In genomic region chrX:164381618-164382408, GRCm38 (mm10) we compare ENCODE assay signal across 8 mouse cellular contexts. TPM values are rescaled to one million over a fixed set of nuclear protein-coding genes. Genes with fewer than 3 reads are reported as not detected.
DNase-seq lines count a peak whose midpoint lies in the region; ATAC-seq and TF ChIP-seq lines count a peak whose summit lies in the region.

No protein-coding gene starts in this region.

- DNase-seq in ES-CJ7 (ENCODE audit: low read depth, low spot score), result peak; percentile 94
- DNase-seq in kidney, postnatal 36 days, result peak; percentile 83 to 87
- peak; percentile 81 for DNase-seq in stomach, postnatal 0 days (ENCODE audit: low spot score)

- 15% methylated on average over 28 of the region's 33 CpGs for WGBS in forebrain, embryonic 12.5 days
- 18% methylated on average over 29 of the region's 33 CpGs for WGBS in heart, embryonic 16.5 days
- 17% methylated on average over 33 of the region's 33 CpGs for WGBS in liver, embryonic 16.5 days (ENCODE audit: insufficient replicate concordance)
- WGBS in neural tube, embryonic 12.5 days, result 25% methylated on average over 32 of the region's 33 CpGs
- 20% methylated on average over 27 of the region's 33 CpGs for WGBS in stomach, postnatal 0 days

- no peaks in the 10 kb centered on the region for H3K4me1 ChIP-seq in forebrain, embryonic 12.5 days
- H3K4me1 ChIP-seq in heart, embryonic 16.5 days (ENCODE audit: control insufficient read depth, insufficient read depth, low read length), result no peaks in the 10 kb centered on the region
- H3K4me1 ChIP-seq in liver, embryonic 16.5 days (ENCODE audit: control insufficient read depth, low read depth, low read length), result peaks cover 3% of the 10 kb centered on the region
- no peaks in the 10 kb centered on the region for H3K4me1 ChIP-seq in neural tube, embryonic 12.5 days
- no peaks in the 10 kb centered on the region for H3K4me1 ChIP-seq in stomach, postnatal 0 days (replicated peaks; ENCODE audit: control insufficient read depth, insufficient read depth)

- no peak for TF ChIP-seq EP300 in stomach, postnatal 0 days (optimal IDR thresholded peaks at IDR 0.05)

- H3K36me3 ChIP-seq in forebrain, embryonic 12.5 days (replicated peaks), result no peaks in the 10 kb centered on the region
- H3K36me3 ChIP-seq in heart, embryonic 16.5 days (ENCODE audit: control insufficient read depth, insufficient read depth), result no peaks in the 10 kb centered on the region
- no peaks in the 10 kb centered on the region for H3K36me3 ChIP-seq in liver, embryonic 16.5 days (ENCODE audit: control insufficient read depth, insufficient read depth)
- H3K36me3 ChIP-seq in neural tube, embryonic 12.5 days, result no peaks in the 10 kb centered on the region
- H3K36me3 ChIP-seq in stomach, postnatal 0 days (ENCODE audit: control insufficient read depth, insufficient read depth, low read length), result no peaks in the 10 kb centered on the region

- ATAC-seq in cerebellum, adult (ENCODE audit: insufficient number of reproducible peaks, low FRiP score, low TSS enrichment), result peak; percentile 87
- ATAC-seq in forebrain, embryonic 12.5 days (ENCODE audit: low FRiP score), result peak; percentile 99
- peak; percentile 96 for ATAC-seq in heart, embryonic 16.5 days (replicated peaks; ENCODE audit: extremely low read depth, insufficient read depth, low FRiP score)
- peak; percentile 99 for ATAC-seq in liver, embryonic 16.5 days (ENCODE audit: low read depth)
- peak; percentile 99 for ATAC-seq in neural tube, embryonic 12.5 days (ENCODE audit: low FRiP score, low read depth)
- peak; percentile 97 for ATAC-seq in stomach, postnatal 0 days (ENCODE audit: low FRiP score, low TSS enrichment)

- no peak overlapping the region for H3K27ac ChIP-seq in forebrain, embryonic 12.5 days
- H3K27ac ChIP-seq in heart, embryonic 16.5 days (ENCODE audit: low read length), result no peak overlapping the region
- no peak overlapping the region for H3K27ac ChIP-seq in liver, embryonic 16.5 days (ENCODE audit: low read length)
- no peak overlapping the region for H3K27ac ChIP-seq in neural tube, embryonic 12.5 days
- H3K27ac ChIP-seq in stomach, postnatal 0 days (replicated peaks), result 0 out of 2 replicates have a peak overlapping the region, but pooled peaks have one; percentile 53

- H3K4me2 ChIP-seq in forebrain, embryonic 12.5 days, result peak overlapping the region; percentile 61
- H3K4me2 ChIP-seq in heart, embryonic 16.5 days (ENCODE audit: low read depth, low read length), result peak overlapping the region; percentile 75
- H3K4me2 ChIP-seq in liver, embryonic 16.5 days (ENCODE audit: low read depth, low read length), result peak overlapping the region; percentile 59
- peak overlapping the region; percentile 65 for H3K4me2 ChIP-seq in neural tube, embryonic 12.5 days (replicated peaks)
- peak overlapping the region; percentile 53 for H3K4me2 ChIP-seq in stomach, postnatal 0 days (replicated peaks; ENCODE audit: low read depth)

- H3K4me3 ChIP-seq in forebrain, embryonic 12.5 days (replicated peaks), result peak overlapping the region; percentile 37
- peak overlapping the region; percentile 52 for H3K4me3 ChIP-seq in heart, embryonic 16.5 days (ENCODE audit: low read length)
- H3K4me3 ChIP-seq in liver, embryonic 16.5 days (ENCODE audit: low read depth, low read length), result peak overlapping the region; percentile 29
- H3K4me3 ChIP-seq in neural tube, embryonic 12.5 days, result peak overlapping the region; percentile 32
- H3K4me3 ChIP-seq in stomach, postnatal 0 days (ENCODE audit: low read depth, low read length), result peak overlapping the region; percentile 28

- no peaks in the 10 kb centered on the region for H3K9me3 ChIP-seq in forebrain, embryonic 12.5 days
- H3K9me3 ChIP-seq in heart, embryonic 16.5 days (replicated peaks; ENCODE audit: control insufficient read depth, low read length), result no peaks in the 10 kb centered on the region
- no peaks in the 10 kb centered on the region for H3K9me3 ChIP-seq in liver, embryonic 16.5 days (replicated peaks; ENCODE audit: control insufficient read depth, low read length)
- no peaks in the 10 kb centered on the region for H3K9me3 ChIP-seq in neural tube, embryonic 12.5 days
- H3K9me3 ChIP-seq in stomach, postnatal 0 days (ENCODE audit: control insufficient read depth, low read length), result no peaks in the 10 kb centered on the region

- peaks cover 7% of the 10 kb centered on the region for H3K27me3 ChIP-seq in forebrain, embryonic 12.5 days
- no peaks in the 10 kb centered on the region for H3K27me3 ChIP-seq in heart, embryonic 16.5 days (ENCODE audit: control insufficient read depth, insufficient read depth, low read length)
- no peaks in the 10 kb centered on the region; the same call in 1 of the 2 replicates for H3K27me3 ChIP-seq in liver, embryonic 16.5 days (ENCODE audit: control insufficient read depth, insufficient read depth, low read depth, low read length)
- H3K27me3 ChIP-seq in neural tube, embryonic 12.5 days (replicated peaks), result no peaks in the 10 kb centered on the region
- H3K27me3 ChIP-seq in stomach, postnatal 0 days (ENCODE audit: control insufficient read depth, insufficient read depth, low read length), result no peaks in the 10 kb centered on the region

- TF ChIP-seq CTCF in stomach, postnatal 0 days (IDR thresholded peaks at IDR 0.05; ENCODE audit: low read depth), result no peak

- no peak overlapping the region for H3K9ac ChIP-seq in forebrain, embryonic 12.5 days
- peak overlapping the region; percentile 57 for H3K9ac ChIP-seq in heart, embryonic 16.5 days (ENCODE audit: low read length)
- no peak overlapping the region for H3K9ac ChIP-seq in liver, embryonic 16.5 days (ENCODE audit: low read depth, low read length)
- H3K9ac ChIP-seq in neural tube, embryonic 12.5 days, result no peak overlapping the region
- no peak overlapping the region for H3K9ac ChIP-seq in stomach, postnatal 0 days (ENCODE audit: low read length)

RNA-seq across cellular contexts. Expression of gene Vegfd, which starts 8.6 kb away (rescaled TPM):
- 0.77 TPM in 2 replicates for polyA plus RNA-seq in forebrain, embryonic 12.5 days (2016; fragmentation: Nextera tagmentation; extraction: Ambion mirVana)
- 3.7 and 6.7 TPM in 2 replicates for polyA plus RNA-seq in heart, embryonic 16.5 days (2015; fragmentation: Nextera tagmentation; extraction: Ambion mirVana)
- polyA plus RNA-seq in liver, embryonic 16.5 days (2015; fragmentation: Nextera tagmentation; extraction: Ambion mirVana), result 1.1 and 1.2 TPM in 2 replicates
- 0.72 and 0.81 TPM in 2 replicates for polyA plus RNA-seq in neural tube, embryonic 12.5 days (2016; fragmentation: Nextera tagmentation; extraction: Ambion mirVana)
- 3.4 and 4.1 TPM in 2 replicates for polyA plus RNA-seq in stomach, postnatal 0 days (2015; fragmentation: Nextera tagmentation; extraction: Ambion mirVana)

RNA-seq across cellular contexts. Expression of gene Piga, which starts 37.8 kb away (rescaled TPM):
- polyA plus RNA-seq in forebrain, embryonic 12.5 days (2016; fragmentation: Nextera tagmentation; extraction: Ambion mirVana), result 12.9 and 14.2 TPM in 2 replicates
- polyA plus RNA-seq in heart, embryonic 16.5 days (2015; fragmentation: Nextera tagmentation; extraction: Ambion mirVana), result 8.2 and 8.6 TPM in 2 replicates
- polyA plus RNA-seq in liver, embryonic 16.5 days (2015; fragmentation: Nextera tagmentation; extraction: Ambion mirVana), result 10.5 and 12.3 TPM in 2 replicates
- polyA plus RNA-seq in neural tube, embryonic 12.5 days (2016; fragmentation: Nextera tagmentation; extraction: Ambion mirVana), result 9.9 and 11.2 TPM in 2 replicates
- 5.6 TPM in 2 replicates for polyA plus RNA-seq in stomach, postnatal 0 days (2015; fragmentation: Nextera tagmentation; extraction: Ambion mirVana)

RNA-seq across cellular contexts. Expression of gene Asb11, which starts 55.0 kb away (rescaled TPM):
- polyA plus RNA-seq in forebrain, embryonic 12.5 days (2016; fragmentation: Nextera tagmentation; extraction: Ambion mirVana), result not detected in 2 replicates
- 79.9 and 83.9 TPM in 2 replicates for polyA plus RNA-seq in heart, embryonic 16.5 days (2015; fragmentation: Nextera tagmentation; extraction: Ambion mirVana)
- 0.08 and 0.11 TPM in 2 replicates for polyA plus RNA-seq in liver, embryonic 16.5 days (2015; fragmentation: Nextera tagmentation; extraction: Ambion mirVana)
- polyA plus RNA-seq in neural tube, embryonic 12.5 days (2016; fragmentation: Nextera tagmentation; extraction: Ambion mirVana), result not detected in 2 replicates
- polyA plus RNA-seq in stomach, postnatal 0 days (2015; fragmentation: Nextera tagmentation; extraction: Ambion mirVana), result 1.0 and 1.4 TPM in 2 replicates

Comparison
In these comparisons a context has a peak if more than half of its experiments do, and no peak if none do; other contexts are left out.
1. RNA of gene Asb11, which starts 55.0 kb away (polyA plus RNA-seq): 79.9 to 83.9 TPM in heart, embryonic 16.5 days; 1.0 to 1.4 TPM in stomach, postnatal 0 days, not detected in neural tube, embryonic 12.5 days, 0.08 to 0.11 TPM in liver, embryonic 16.5 days and not detected in forebrain, embryonic 12.5 days; every median in the first group is over 10 times any median in the second.
2. Peak in every context shown above with its lines, with median percentiles within 50 percentile points of each other: DNase-seq, ATAC-seq, H3K4me2 ChIP-seq and H3K4me3 ChIP-seq.